Mouse (Mus musculus): ENCODE measurements around the gene Slc12a3.

The Slc12a3 gene

GRCm38 (mm10) chr8:94375551-94375991, 46.6 kb downstream of the Slc12a3 start:
- DNase-seq (ENCODE audit: low read depth, low spot score) = no peak

GRCm38 (mm10) chr8:94376176-94376575, 47.2 kb downstream of the Slc12a3 start:
- DNase-seq (ENCODE audit: low read depth, low spot score) = no peak

- no peak for DNase-seq (ENCODE audit: low read depth, low spot score)
Measured at GRCm38 (mm10) chr8:94376580-94376979, 47.6 kb downstream of the Slc12a3 start.

GRCm38 (mm10) chr8:94377031-94377430, 48.0 kb downstream of the Slc12a3 start:
- DNase-seq (ENCODE audit: low read depth, low spot score) = no peak

- DNase-seq (ENCODE audit: low read depth, low spot score) = peak; percentile 10
Measured at GRCm38 (mm10) chr8:94377714-94378205, 48.8 kb downstream of the Slc12a3 start.

- DNase-seq (ENCODE audit: low read depth, low spot score) = no peak
Measured at GRCm38 (mm10) chr8:94378763-94379415, 49.9 kb downstream of the Slc12a3 start.

GRCm38 (mm10) chr8:94379686-94380085, 50.7 kb downstream of the Slc12a3 start:
- no peak for DNase-seq (ENCODE audit: low read depth, low spot score)

GRCm38 (mm10) chr8:94384166-94384565, 55.2 kb downstream of the Slc12a3 start:
- DNase-seq (ENCODE audit: low read depth, low spot score) = no peak

GRCm38 (mm10) chr8:94385506-94386213, 56.7 kb downstream of the Slc12a3 start:
- no peak for DNase-seq (ENCODE audit: low read depth, low spot score)

- DNase-seq (ENCODE audit: low read depth, low spot score) = peak; percentile 95
Measured at GRCm38 (mm10) chr8:94386214-94387026, 57.4 kb downstream of the Slc12a3 start, which contains the start of gene Herpud1. TSS of gene Herpud1 (plus strand) at chr8:94386438.

GRCm38 (mm10) chr8:94387027-94387684, 58.2 kb downstream of the Slc12a3 start:
- DNase-seq (ENCODE audit: low read depth, low spot score) = peak; percentile 91

GRCm38 (mm10) chr8:94387785-94388184, 58.8 kb downstream of the Slc12a3 start:
- no peak for DNase-seq (ENCODE audit: low read depth, low spot score)

- no peak for DNase-seq (ENCODE audit: low read depth, low spot score)
Measured at GRCm38 (mm10) chr8:94389531-94389930, 60.5 kb downstream of the Slc12a3 start.

GRCm38 (mm10) chr8:94390429-94390828, 61.4 kb downstream of the Slc12a3 start:
- no peak for DNase-seq (ENCODE audit: low read depth, low spot score)

- no peak for DNase-seq (ENCODE audit: low read depth, low spot score)
Measured at GRCm38 (mm10) chr8:94390910-94391309, 61.9 kb downstream of the Slc12a3 start.

- DNase-seq (ENCODE audit: low read depth, low spot score) = peak; percentile 47
Measured at GRCm38 (mm10) chr8:94392147-94392546, 63.1 kb downstream of the Slc12a3 start.

GRCm38 (mm10) chr8:94392648-94393047, 63.6 kb downstream of the Slc12a3 start:
- no peak for DNase-seq (ENCODE audit: low read depth, low spot score)

GRCm38 (mm10) chr8:94395851-94396540, 67.0 kb downstream of the Slc12a3 start:
- DNase-seq (ENCODE audit: low read depth, low spot score) = no peak

GRCm38 (mm10) chr8:94396964-94397657, 68.1 kb downstream of the Slc12a3 start:
- peak; percentile 32 for DNase-seq (ENCODE audit: low read depth, low spot score)

- no peak for DNase-seq (ENCODE audit: low read depth, low spot score)
Measured at GRCm38 (mm10) chr8:94398587-94398986, 69.6 kb downstream of the Slc12a3 start.

Data from mesoderm, embryonic 11.5 days (tissue).